Mouse (Mus musculus): ENCODE measurements around the gene Gm28047.

The Gm28047 gene

DNA sequence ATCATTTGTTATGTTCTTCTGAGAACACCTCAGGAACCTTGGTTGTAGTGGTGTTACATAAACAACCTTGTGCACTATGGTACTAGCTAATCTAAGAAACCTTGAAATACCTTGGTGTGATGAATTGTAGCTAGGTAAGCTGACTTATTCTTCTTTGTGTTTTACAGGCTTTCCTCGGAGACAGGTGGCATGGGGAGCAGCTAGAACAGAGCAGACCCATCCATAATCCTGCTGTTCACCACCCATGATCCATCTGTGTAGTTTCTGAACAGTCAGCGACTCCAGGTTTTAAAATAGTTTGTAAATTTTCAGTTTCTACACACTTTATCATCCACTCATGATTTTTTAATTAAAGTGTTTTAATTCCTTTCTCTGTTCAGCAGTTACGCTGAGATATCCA lies 126.5 kb downstream of the Gm28047 start:
- DNase-seq (ENCODE audit: low spot score in 2 of 2), result no peak

DNA sequence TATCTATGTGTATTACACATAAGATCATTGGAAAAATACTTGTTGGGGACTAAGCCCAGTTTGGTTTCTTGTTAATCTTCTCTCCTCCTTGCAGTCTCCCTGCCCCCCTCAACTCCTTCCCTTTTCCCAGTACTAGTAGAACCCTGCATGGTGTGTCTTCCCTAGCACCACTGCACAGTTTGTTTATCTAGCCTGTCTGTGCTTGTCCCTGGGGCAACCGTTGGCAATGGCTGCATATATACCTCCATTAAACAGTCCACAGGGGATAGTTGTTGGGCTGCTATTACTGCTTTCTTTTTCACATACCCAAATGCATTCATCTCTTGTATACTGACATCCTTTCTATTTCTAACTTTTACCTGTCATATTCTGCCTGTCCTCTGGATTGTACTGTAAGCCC lies 137.2 kb downstream of the Gm28047 start:
- DNase-seq (ENCODE audit: low spot score in 2 of 2), result no peak

DNA sequence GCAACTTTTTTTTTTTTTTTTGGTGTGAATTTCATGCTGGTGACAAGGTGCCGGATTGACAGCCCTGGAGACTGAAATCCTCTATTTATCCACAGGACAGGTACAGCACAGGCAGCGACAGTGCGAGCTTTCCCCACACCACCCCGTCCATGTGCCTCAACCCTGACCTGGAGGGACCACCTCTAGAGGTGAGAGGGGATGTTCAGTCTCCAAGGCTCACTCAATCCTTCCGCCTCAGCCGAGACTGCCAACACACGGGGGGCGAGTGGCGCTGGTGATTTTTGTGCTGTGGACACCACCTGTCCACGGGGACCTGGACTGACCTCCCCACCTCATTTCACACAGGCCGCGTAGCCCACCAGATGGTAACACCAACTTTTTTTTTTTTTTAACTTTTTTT lies 139.0 kb downstream of the Gm28047 start:
- no peak for DNase-seq (ENCODE audit: low spot score in 2 of 2)

DNA sequence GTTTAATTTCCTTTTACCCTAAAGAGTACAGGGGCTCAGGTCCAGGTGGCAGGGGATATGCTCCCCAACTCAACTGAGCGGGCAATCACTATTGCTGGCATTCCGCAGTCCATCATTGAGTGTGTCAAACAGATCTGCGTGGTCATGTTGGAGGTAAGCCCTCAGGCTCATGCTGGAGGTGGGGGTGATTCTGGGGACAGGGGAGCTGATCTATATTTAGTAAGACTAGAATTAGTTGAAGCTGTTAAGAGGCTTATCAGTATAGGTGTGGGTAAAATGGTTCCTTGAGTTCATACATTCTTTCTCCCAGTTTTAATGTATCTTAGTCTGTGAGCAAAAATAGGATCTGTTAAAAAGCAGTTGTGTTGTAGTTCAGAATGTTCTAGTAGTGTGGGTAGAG lies 141.7 kb downstream of the Gm28047 start:
- no peak for DNase-seq (ENCODE audit: low spot score in 2 of 2)

DNA sequence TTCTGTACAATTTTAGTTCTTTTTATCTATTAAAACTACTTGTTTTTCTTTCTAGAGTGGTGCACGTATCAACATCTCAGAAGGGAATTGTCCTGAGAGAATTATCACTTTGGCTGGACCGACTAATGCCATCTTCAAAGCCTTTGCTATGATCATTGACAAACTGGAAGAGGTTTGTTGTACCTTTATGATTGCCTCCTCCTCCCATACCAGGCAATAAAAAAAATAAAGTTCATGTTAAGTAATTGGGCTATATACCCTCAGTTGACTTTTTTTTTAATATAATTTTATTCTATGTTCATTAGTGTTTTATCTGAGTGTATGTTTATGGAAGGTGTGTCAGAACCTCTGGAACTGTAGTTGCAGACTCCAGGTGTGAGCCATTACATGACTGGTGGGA lies 150.3 kb downstream of the Gm28047 start:
- no peak for DNase-seq (ENCODE audit: low spot score in 2 of 2)
